Mouse (Mus musculus) kidney, adult 9 months (tissue): ENCODE measurements around the gene Evi5.

ENCODE experiments used
- DNase-seq: peaks from one replicate; pipeline ENCODE4 v3.0.0; 2022

Gene Evi5

GRCm38 (mm10) chr5:107874561-107875260 is at the start of gene Evi5:
TSS of gene Evi5 (minus strand) at chr5:107875107.
- peak; percentile 74 for DNase-seq

DNA sequence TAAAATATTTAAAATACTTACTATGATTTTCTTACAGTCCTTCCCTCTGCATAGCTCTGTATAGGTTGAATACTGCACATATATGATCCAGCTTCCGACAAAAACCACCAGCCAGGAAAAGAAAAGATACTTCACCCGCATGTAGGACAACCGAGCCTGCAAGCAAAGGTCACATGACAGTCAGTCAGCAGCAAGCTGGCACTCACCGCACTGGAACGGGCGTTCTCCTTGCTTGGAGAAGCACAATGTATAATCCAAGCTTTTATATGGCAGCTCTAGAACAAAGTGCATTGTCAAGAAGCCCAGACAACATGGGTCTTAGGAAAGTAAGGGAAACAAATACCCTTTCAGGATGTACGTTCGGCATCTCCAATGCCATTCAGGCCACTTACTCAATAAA is 49.7 kb upstream of the Evi5 start:
- DNase-seq = peak; percentile 45

GRCm38 (mm10) chr5:107922836-107923235 is 47.9 kb upstream of the Evi5 start:
- no peak for DNase-seq

GRCm38 (mm10) chr5:107921400-107922252 is 46.7 kb upstream of the Evi5 start:
- peak; percentile 90 for DNase-seq

DNA sequence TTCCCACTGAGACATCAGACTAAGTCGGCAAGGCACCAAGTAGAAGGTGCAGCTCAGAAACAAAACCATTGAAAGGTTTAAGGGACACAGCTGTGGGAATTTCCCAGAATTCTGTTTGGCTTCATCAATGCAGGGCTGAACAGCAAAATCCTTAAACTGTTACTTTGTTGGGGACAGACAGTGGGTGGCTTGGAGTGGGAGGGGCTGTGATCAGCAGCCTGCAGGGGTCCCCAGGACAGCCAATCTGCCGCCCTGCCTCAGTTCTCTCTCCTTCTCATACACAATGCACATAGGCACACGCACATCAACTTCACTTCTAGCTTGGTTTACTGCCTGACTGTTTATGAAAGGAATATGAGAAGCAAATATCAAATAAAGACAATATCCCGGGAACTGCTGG is 40.4 kb upstream of the Evi5 start:
- DNase-seq = no peak

DNA sequence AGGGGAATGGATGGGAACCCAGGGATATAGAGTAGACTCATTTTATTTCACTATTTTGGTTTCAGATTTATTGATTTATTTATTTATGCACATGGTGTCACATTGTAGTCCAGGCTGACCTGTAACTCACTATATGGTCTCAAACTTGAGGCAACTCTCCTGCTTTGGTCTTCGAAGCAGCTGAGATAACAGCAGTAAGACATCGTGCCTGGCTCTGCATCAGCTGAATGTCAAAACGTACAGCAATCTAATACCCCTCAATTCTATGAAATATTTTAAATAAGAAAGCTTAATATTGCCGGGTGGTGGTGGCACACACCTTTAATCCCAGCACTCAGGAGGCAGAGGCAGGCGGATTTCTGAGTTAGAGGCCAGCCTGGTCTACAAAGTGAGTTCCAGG is 36.1 kb upstream of the Evi5 start:
- DNase-seq = no peak

DNA sequence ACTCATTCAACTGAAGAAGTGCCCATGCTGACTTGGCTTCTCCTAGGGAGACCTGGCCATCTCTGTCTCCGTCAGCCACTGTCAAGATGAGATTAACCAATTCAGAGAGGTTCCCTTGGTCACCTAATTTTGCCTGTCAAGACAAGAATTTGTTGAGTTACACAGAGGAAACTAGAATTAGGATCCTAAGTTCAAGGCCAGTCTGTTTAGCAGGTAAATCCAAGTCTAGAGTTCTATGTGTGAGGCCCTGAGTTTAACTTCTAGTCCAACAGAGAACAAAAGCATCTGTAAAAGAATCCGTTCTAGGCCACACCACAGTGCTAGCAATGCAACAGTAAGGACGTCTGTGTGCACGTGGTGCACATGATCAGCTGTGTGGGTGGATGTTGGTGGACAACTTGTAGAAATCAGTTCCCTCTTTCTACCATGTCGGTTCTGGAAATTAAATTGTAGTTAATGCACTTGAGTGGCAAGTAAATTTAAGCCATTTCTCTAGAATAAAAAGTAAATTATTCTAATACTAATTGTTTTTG is 35.2 kb upstream of the Evi5 start:
- DNase-seq = no peak

- DNase-seq = no peak
Observed at GRCm38 (mm10) chr5:107909668-107910067, 34.8 kb upstream of the Evi5 start.

DNA sequence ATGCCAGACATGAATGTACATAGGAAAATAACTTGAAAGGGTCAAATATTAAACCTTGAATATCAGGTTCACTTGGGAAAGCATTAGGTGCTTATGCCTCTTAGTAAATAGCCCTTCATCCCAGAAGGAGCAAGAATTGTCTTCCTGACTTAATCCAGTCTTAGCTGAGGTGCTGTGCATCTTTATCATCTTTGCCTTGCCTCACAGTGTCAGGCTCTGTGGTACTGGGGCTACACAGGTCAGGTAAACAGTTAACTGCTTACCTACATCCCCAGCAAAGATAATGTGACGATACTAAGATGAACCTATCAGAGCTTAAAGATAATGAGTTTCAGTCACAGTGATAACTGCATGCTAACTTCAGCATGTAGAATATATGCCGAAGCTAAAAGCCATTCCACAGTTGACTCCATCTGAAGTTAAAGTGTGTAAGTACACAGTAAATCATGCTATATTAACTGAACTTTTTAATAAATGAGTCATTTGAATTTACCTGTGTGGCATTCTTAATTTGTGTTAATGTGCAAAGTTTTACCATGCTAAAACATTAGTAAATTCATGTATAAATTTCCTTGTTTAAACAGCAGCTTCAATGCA is 33.7 kb upstream of the Evi5 start:
- DNase-seq = no peak

DNA sequence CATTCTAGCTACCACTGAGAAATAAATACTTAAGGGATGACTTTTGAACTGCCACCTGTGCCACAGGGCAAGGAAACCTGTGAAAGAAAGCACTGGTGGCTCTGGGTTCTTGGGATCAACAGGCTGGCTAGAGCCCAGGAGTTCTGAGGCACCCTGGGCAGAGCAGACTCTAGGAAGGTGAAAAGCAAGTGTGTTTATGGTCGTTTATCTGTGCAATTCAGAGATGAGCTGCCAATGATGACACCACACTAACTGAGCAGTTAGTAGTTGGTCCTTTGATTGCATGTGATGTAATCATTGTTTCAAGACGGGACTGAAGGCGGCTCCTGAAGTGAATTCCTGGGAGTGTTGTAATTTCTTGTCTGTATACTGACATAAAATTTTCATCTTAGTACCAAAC is 29.4 kb upstream of the Evi5 start:
- DNase-seq = no peak

- DNase-seq = no peak
Observed at GRCm38 (mm10) chr5:107901014-107901615, 26.2 kb upstream of the Evi5 start.

- peak; percentile 97 for DNase-seq
Observed at GRCm38 (mm10) chr5:107900206-107901013, 25.5 kb upstream of the Evi5 start, which contains the start of gene Rpl5. TSS of gene Rpl5 (plus strand) at chr5:107900502.

DNA sequence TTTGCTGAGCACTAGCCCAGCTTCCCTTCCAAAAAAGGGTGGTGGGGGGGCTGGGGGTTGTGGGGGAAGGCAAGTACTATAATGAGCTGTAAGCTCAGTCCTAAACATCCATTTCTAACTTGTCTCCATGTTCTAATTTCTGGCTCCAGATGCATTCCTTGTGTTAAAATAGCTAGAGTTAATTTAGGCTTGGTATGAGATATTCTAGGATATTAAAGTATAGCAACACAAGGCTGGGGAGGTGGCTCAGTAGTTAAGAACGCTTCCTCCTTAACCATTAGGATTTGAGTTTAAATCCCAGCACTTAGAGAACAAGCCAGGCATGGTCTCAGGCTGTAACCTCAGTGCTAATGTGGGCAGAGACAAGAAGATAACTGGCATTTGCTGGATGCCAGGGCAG is 21.4 kb upstream of the Evi5 start:
- no peak for DNase-seq

GRCm38 (mm10) chr5:107894676-107895075 is 19.8 kb upstream of the Evi5 start:
- DNase-seq = no peak

GRCm38 (mm10) chr5:107891515-107891914 is 16.6 kb upstream of the Evi5 start:
- DNase-seq = peak; percentile 42

- peak; percentile 94 for DNase-seq
Observed at GRCm38 (mm10) chr5:107889994-107890888, 15.3 kb upstream of the Evi5 start.

GRCm38 (mm10) chr5:107880710-107881109 is 5.8 kb upstream of the Evi5 start:
- peak; percentile 93 for DNase-seq

GRCm38 (mm10) chr5:107877053-107877452 is 2.1 kb upstream of the Evi5 start:
- DNase-seq = no peak

DNA sequence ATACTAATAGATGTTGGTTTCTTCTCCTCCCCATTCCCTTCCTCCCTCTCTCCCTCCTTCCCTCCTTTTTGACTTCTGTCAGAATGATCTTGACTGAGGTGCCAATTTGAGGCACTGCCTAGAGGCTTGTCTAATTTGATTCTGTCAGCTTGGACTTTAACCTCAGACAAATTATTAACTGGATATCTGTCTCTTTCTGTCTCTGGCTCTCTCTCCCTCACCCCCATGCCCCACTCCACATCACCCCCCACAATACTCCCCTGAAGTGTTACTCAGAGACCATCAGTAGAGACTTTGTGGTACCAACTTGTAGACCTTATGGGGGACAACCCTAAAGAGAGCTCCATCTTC is 329 bp upstream of the Evi5 start:
- peak; percentile 83 for DNase-seq

DNA sequence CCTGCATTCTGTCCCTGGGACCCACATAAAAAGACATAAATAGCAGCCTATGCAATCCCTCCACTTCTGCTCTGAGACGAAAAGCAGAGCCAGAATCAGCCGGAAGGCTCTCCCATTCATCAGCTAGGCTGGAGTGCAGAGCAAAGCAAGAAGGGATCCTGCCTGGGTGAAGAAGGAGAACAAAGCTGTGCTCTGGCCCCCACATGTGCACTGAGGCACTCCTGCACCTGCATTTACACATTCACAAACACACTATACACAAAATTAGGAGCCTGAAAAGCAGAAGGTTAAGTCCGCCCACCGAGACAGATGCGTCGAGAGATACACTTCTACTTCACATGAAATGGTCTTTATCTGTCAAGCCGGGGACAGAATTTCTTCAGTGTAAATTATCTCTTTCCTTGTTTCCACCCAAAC is 1.0 kb downstream of the Evi5 start:
- DNase-seq = no peak

- no peak for DNase-seq
Observed at GRCm38 (mm10) chr5:107873330-107873729, 1.6 kb downstream of the Evi5 start.
